Mouse (Mus musculus): ENCODE measurements around the gene Slc39a5. TPM values are rescaled to one million over a fixed set of nuclear protein-coding genes. Genes with fewer than 3 reads are reported as not detected.
A peak's percentile ranks its signal among the peaks of the same experiment; 100 is the strongest.

Slc39a5 gene
- 15.2 and 17.1 TPM in 2 replicates for polyA plus RNA-seq (2012; rRNA removed)

DNA sequence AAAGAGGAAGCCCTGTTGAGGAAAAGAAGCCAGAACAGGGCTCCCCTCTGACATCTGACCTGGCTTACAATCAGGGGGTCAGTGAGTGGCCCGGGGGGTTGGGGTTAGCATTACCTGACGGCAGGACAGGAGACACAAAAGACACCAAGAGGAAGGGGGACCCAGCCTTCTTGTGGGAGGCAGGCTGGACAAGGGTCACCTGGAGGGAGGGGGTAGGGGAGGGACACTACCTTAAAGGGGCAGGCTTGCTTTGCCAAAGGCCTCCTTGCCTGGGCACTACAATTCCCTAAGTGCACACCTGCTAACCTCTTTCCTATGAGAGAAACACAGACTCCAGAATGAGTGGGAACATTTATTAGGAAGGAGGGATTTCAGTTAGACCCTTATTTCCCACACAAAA, at the start of gene Slc39a5:
Slc39a5 (minus strand) TSS at position 174 of the 400 bp plus-strand sequence.
- Histone ChIP-seq H3K27ac (ENCODE audit: insufficient read depth, low read length) (no peak within 1 kb of the TSS), H3K27me3 (ENCODE audit: control insufficient read depth, insufficient read depth, low read length) (no peaks in the 10 kb centered on the region), H3K36me3 (ENCODE audit: control insufficient read depth, insufficient read depth, low read length) (peaks cover 2% of the 10 kb centered on the region; the same call in 1 of the 2 replicates), H3K4me3 (ENCODE audit: extremely low read depth, insufficient read depth, insufficient read length) (no peak within 1 kb of the TSS), H3K4me1 (ENCODE audit: control insufficient read depth, insufficient read depth, insufficient read length) (no peaks in the 10 kb centered on the region)
- DNase-seq (ENCODE audit: low read depth in 1 of 2, low spot score in 2 of 2), result no peak
- WGBS, result 66% methylated on average over 2 of the region's 2 CpGs
- TF ChIP-seq POLR2A (IDR thresholded peaks at IDR 0.05; ENCODE audit: low read depth, low read length), result no peak
- no peak for TF ChIP-seq CTCF (IDR thresholded peaks at IDR 0.05; ENCODE audit: extremely low read depth, insufficient read depth, insufficient read length, insufficient replicate concordance)

DNA sequence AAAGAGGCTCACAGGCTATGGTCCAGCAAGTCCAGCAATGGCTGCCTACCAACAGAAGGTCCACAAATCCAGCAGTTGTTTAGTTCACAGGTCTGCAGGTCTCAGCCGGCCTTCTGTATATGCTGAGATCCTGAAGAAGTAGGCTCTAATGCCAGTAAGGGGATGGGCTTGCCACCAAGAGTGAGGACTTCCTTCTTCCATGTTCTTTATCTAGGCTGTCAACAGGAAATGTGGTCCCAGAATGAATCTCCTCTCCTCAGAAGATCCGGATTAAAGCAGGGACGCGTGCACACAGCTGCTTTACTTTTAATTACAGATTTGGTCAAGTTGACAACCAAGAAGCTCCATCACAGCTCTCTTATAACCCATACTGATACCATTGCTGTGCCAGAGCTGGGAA, 44.4 kb upstream of the Slc39a5 start:
- WGBS, result 55% methylated on average over 4 of the region's 4 CpGs
- peaks cover 3% of the 10 kb centered on the region; the same call in 1 of the 2 replicates for H3K4me1 ChIP-seq (ENCODE audit: control insufficient read depth, insufficient read depth, insufficient read length)
- no peak overlapping the region for H3K27ac ChIP-seq (ENCODE audit: insufficient read depth, low read length)
- no peak overlapping the region for H3K4me3 ChIP-seq (ENCODE audit: extremely low read depth, insufficient read depth, insufficient read length)
- H3K27me3 ChIP-seq (ENCODE audit: control insufficient read depth, insufficient read depth, low read length), result no peaks in the 10 kb centered on the region
- H3K36me3 ChIP-seq (ENCODE audit: control insufficient read depth, insufficient read depth, low read length), result no peaks in the 10 kb centered on the region
- DNase-seq (ENCODE audit: low read depth in 1 of 2, low spot score in 2 of 2), result no peak
- no peak for TF ChIP-seq CTCF (IDR thresholded peaks at IDR 0.05; ENCODE audit: extremely low read depth, insufficient read depth, insufficient read length, insufficient replicate concordance)
- no peak for TF ChIP-seq POLR2A (IDR thresholded peaks at IDR 0.05; ENCODE audit: low read depth, low read length)

DNA sequence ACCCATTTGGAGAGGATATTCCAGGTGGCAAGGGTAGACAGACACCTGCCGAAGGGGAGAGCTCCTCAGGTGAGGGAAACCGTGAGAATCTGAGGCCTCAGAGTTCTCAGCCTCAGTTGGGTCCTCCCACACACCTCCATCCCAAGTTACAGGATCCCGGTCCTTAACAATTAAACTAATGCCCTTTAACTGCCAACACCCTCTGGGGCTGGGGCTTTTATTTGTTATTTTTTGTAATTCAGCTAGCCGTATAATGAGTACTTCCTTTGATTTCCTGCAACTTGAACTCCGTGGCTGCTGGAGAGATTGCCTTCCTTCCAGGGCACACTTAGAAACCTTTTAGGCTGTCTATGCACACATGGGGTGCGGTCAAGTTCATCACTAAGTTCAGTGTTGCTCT, 43.3 kb upstream of the Slc39a5 start:
- no peaks in the 10 kb centered on the region for H3K27me3 ChIP-seq (ENCODE audit: control insufficient read depth, insufficient read depth, low read length)
- no peak for DNase-seq (ENCODE audit: low read depth in 1 of 2, low spot score in 2 of 2)
- H3K36me3 ChIP-seq (ENCODE audit: control insufficient read depth, insufficient read depth, low read length), result no peaks in the 10 kb centered on the region
- 67% methylated on average over 6 of the region's 6 CpGs for WGBS
- peaks cover 9% of the 10 kb centered on the region; the same call in 1 of the 2 replicates for H3K4me1 ChIP-seq (ENCODE audit: control insufficient read depth, insufficient read depth, insufficient read length)
- TF ChIP-seq CTCF (IDR thresholded peaks at IDR 0.05; ENCODE audit: extremely low read depth, insufficient read depth, insufficient read length, insufficient replicate concordance) (no peak), POLR2A (IDR thresholded peaks at IDR 0.05; ENCODE audit: low read depth, low read length) (no peak)
- no peak overlapping the region for H3K27ac ChIP-seq (ENCODE audit: insufficient read depth, low read length)
- H3K4me3 ChIP-seq (ENCODE audit: extremely low read depth, insufficient read depth, insufficient read length), result no peak overlapping the region

DNA sequence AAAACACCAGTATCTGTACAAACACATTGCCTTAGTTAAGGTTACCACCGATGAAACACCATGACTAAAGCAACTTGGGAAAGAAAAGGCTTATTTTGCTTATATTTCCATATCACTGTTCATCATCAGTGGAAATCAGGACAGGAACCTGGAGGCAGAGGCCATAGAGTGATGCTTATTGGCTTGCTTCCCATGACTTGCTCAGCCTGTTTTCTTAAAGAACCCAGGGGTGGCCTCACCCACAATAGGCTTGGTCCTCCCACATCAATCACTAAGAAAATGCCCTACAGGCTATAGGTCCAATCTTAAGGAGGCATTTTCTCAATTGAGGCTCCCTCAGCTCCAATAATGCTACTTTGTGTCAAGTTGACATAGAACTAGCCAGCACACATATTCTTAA, 41.7 kb upstream of the Slc39a5 start:
- H3K27me3 ChIP-seq (ENCODE audit: control insufficient read depth, insufficient read depth, low read length), result no peaks in the 10 kb centered on the region

DNA sequence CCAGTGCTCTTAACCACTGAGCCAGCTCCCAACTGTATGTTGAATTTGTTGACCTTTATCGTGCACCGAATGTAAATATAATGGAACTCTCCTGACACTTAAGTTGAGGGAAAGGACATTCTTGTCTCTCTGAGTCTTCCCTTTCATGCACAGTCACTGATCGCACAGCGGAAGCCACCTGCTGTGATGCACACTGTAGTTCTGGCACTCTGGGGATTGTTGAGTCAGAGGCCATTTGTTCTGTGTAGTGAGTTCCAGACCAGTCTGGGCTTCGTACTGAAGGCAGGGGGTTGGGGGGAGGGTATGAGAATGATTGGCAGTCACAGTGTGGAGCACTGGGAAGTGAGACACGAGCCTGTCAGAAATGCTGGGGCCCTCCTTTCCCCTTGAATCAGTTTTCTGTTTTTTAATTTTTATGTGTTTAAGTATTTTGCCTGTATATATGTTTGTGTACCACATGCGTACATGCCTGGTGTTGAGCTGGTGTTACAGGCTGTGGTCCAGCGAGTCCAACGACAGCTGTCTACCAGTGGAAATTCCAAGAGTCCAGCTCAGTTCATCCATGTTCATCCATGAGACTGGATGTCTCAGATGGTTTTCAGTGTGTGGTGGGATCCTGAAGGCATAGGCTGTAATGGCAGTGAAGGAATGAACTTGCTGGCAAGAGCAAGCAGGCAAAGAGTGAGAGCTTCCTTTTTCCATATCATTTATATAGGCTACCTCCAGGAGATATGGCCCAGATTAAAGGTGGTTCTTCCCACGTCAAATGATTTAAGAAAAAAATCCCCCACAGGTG, 40.5 kb upstream of the Slc39a5 start:
- TF ChIP-seq POLR2A (IDR thresholded peaks at IDR 0.05; ENCODE audit: low read depth, low read length) (no peak), CTCF (IDR thresholded peaks at IDR 0.05; ENCODE audit: extremely low read depth, insufficient read depth, insufficient read length, insufficient replicate concordance) (no peak)
- DNase-seq (ENCODE audit: low read depth in 1 of 2, low spot score in 2 of 2), result no peak
- Histone ChIP-seq H3K4me1 (ENCODE audit: control insufficient read depth, insufficient read depth, insufficient read length) (peaks cover 27% of the 10 kb centered on the region), H3K27ac (ENCODE audit: insufficient read depth, low read length) (no peak overlapping the region), H3K27me3 (ENCODE audit: control insufficient read depth, insufficient read depth, low read length) (no peaks in the 10 kb centered on the region), H3K36me3 (ENCODE audit: control insufficient read depth, insufficient read depth, low read length) (peaks cover 14% of the 10 kb centered on the region), H3K4me3 (ENCODE audit: extremely low read depth, insufficient read depth, insufficient read length) (no peak overlapping the region)
- 94% methylated on average over 10 of the region's 10 CpGs for WGBS

More for the DNA sequence above, 41.7 kb upstream of the Slc39a5 start:
- H3K4me3 ChIP-seq (ENCODE audit: extremely low read depth, insufficient read depth, insufficient read length), result no peak overlapping the region
- peaks cover 19% of the 10 kb centered on the region for H3K4me1 ChIP-seq (ENCODE audit: control insufficient read depth, insufficient read depth, insufficient read length)
- DNase-seq (ENCODE audit: low read depth in 1 of 2, low spot score in 2 of 2), result no peak
- peaks cover 7% of the 10 kb centered on the region for H3K36me3 ChIP-seq (ENCODE audit: control insufficient read depth, insufficient read depth, low read length)
- no peak overlapping the region for H3K27ac ChIP-seq (ENCODE audit: insufficient read depth, low read length)
- WGBS, result 92% methylated on average over 1 of the region's 1 CpGs
- TF ChIP-seq POLR2A (IDR thresholded peaks at IDR 0.05; ENCODE audit: low read depth, low read length) (no peak), CTCF (IDR thresholded peaks at IDR 0.05; ENCODE audit: extremely low read depth, insufficient read depth, insufficient read length, insufficient replicate concordance) (no peak)

DNA sequence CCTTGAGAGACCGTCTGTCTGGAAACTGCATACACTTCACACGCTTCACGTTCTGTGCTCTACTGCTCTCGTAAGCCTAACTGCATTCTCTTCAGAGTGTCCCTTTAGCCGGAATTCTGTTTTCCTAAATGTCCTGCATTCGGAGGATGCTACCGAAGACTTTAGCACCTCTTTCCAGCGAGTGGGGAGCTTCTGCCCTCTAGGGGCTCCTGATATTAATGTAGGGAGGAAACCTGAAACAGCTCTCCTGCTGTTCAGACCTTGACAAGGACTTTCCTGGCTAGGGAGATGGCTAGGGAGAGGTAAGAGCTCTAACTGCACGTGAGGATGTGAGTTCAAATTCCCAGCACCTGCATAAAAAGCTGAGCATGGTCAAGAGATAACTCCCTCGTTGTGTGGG, 39.4 kb upstream of the Slc39a5 start:
- 60% methylated on average over 10 of the region's 10 CpGs for WGBS
- H3K4me3 ChIP-seq (ENCODE audit: extremely low read depth, insufficient read depth, insufficient read length), result no peak overlapping the region
- TF ChIP-seq POLR2A (IDR thresholded peaks at IDR 0.05; ENCODE audit: low read depth, low read length), result no peak
- peak; percentile 56; the same call in 1 of the 2 replicates for TF ChIP-seq CTCF (IDR thresholded peaks at IDR 0.05; ENCODE audit: extremely low read depth, insufficient read depth, insufficient read length, insufficient replicate concordance)
- peaks cover 14% of the 10 kb centered on the region for H3K36me3 ChIP-seq (ENCODE audit: control insufficient read depth, insufficient read depth, low read length)
- H3K4me1 ChIP-seq (ENCODE audit: control insufficient read depth, insufficient read depth, insufficient read length), result peaks cover 36% of the 10 kb centered on the region
- no peaks in the 10 kb centered on the region for H3K27me3 ChIP-seq (ENCODE audit: control insufficient read depth, insufficient read depth, low read length)
- H3K27ac ChIP-seq (ENCODE audit: insufficient read depth, low read length), result peak overlapping the region; percentile 99
- DNase-seq (ENCODE audit: low read depth in 1 of 2, low spot score in 2 of 2), result peak in 1 of 2 experiments; percentile 42

All from spleen, adult 2 months (tissue).